Mouse (Mus musculus) stomach, embryonic 16.5 days (tissue): ENCODE measurements around the gene Chrna9. TPM values are rescaled to one million over a fixed set of nuclear protein-coding genes. Genes with fewer than 3 reads are reported as not detected.
A peak's percentile ranks its signal among the peaks of the same experiment; 100 is the strongest.

Source experiments
- ATAC-seq: fragments of 200-750 bp; cut with Nextera tagmentation; 2 replicates; pipeline ENCODE4 v1.8.0; 2017; ENCODE audit warnings: moderate number of reproducible peaks, moderate TSS enrichment; ENCODE audit not compliant: insufficient read depth, low FRiP score
- H3K27ac ChIP-seq: fragments of 300-500 bp; sonication (generic); 2 replicates; pipeline ENCODE4 v1.5.1; 2014; ENCODE audit warnings: low read length
- H3K27me3 ChIP-seq: fragments of 300-500 bp; sonication (generic); 2 replicates; pipeline ENCODE4 v1.6.1; 2014; ENCODE audit warnings: low read length, control low read depth, mixed read lengths; ENCODE audit not compliant: control insufficient read depth, insufficient read depth
- H3K36me3 ChIP-seq: fragments of 300-500 bp; sonication (generic); 2 replicates; pipeline ENCODE4 v1.6.1; 2014; ENCODE audit warnings: low read length; ENCODE audit not compliant: control insufficient read depth, insufficient read depth
- H3K4me1 ChIP-seq: fragments of 300-500 bp; sonication (generic); 2 replicates; pipeline ENCODE4 v1.6.1; 2014; ENCODE audit warnings: low read length, control low read depth, mixed read lengths; ENCODE audit not compliant: control insufficient read depth, insufficient read depth
- H3K4me2 ChIP-seq: fragments of 300-500 bp; sonication (generic); 2 replicates; pipeline ENCODE4 v1.6.1; 2014; ENCODE audit warnings: low read depth, low read length, mixed read lengths
- H3K4me3 ChIP-seq: fragments of 300-500 bp; sonication (generic); replicated peaks from 2 replicates; pipeline ENCODE4 v1.5.1; 2014; ENCODE audit warnings: mild to moderate bottlenecking, low read length
- H3K9ac ChIP-seq: fragments of 300-500 bp; sonication (generic); 2 replicates; pipeline ENCODE4 v1.6.1; 2014; ENCODE audit warnings: low read length
- H3K9me3 ChIP-seq: fragments of 300-500 bp; sonication (generic); replicated peaks from 2 replicates; pipeline ENCODE4 v1.6.1; 2016; ENCODE audit warnings: low read length, control low read depth; ENCODE audit not compliant: control insufficient read depth
- WGBS: fragments of 180-500 bp; shearing (Covaris S2); extraction: QIAGEN DNeasy Blood & Tissue Kit; methylation state at CpG from one replicate; pipeline ENCODE4 v1.1.7; 2014; 5-methylcytosine and 5-hydroxymethylcytosine counted together
- polyA plus RNA-seq: library from polyadenylated mRNA; unstranded; fragments of >200 nt; fragmentation: Nextera tagmentation; extraction: Ambion mirVana; gene quantifications from 2 replicates; pipeline ENCODE4 v1.2.1, GENCODE M21; 2015

Gene Chrna9
- polyA plus RNA-seq, 1 experiment from 2014 or later, result 0.43 TPM

DNA sequence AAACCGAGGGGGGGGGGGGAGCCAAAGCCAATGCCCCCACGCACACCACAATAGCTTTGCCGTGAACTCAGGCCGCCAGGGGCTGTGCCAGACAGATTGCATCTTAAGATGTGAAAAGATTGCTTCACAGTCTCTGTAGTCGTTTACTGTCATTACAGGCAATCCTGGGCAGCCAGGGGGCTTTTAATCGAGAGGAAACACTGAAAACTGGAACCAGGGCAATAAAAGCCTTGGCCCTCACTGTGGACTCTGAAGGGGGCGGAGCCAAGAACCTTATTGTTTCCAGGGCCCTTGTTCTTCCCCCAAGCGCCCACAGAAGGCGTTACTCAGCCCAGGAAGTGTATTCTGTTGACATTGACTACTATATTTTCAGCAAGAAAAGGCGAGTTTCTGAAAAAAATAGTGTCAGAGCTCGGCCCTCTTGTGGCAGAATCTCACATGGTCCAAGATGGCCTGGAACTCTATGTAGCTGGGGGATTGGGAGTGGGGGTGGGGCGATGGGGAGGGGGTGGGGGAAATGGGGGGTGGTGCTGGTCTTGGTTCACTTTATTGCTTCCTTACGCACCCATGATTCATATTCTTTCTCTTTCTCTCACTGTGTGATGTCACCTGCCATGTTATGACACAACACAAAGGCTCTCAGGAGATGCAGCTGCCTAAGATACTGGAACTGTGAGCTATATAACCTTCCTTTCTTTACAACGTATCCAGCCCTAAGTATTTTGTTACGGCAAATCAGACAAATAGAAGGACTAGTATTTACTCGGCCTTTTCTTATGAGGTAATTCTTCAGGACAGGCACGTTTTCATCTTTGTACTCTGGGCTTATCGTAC is 16.2 kb downstream of the Chrna9 start:
- Histone ChIP-seq H3K9me3 (no peaks in the 10 kb centered on the region), H3K36me3 (no peaks in the 10 kb centered on the region), H3K4me3 (no peak overlapping the region), H3K4me1 (no peaks in the 10 kb centered on the region), H3K9ac (no peak overlapping the region), H3K27me3 (no peaks in the 10 kb centered on the region), H3K4me2 (no peak overlapping the region), H3K27ac (no peak overlapping the region)
- 69% methylated on average over 18 of the region's 18 CpGs for WGBS
- no peak for ATAC-seq

DNA sequence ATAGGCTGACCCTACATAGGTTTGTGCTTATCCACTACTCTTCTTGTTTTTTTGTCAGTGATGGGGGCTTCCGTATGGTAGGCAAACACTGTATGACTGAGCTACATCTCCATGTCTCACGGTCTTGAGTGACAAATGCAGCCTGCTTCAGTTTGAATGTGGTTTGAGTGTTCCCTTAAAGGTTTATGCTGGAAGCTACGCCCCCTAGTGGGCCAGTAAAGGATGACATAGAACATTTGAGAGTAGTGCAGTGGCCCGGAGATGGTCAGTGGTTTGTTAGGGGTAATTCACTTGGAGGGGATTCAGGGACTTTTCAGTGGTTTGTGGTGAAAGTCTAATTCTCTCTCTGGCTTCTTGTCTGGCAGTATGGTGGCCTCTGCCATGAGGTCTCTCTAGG is 16.8 kb downstream of the Chrna9 start:
- WGBS, result 71% methylated on average over 4 of the region's 4 CpGs
- Histone ChIP-seq H3K36me3 (no peaks in the 10 kb centered on the region), H3K4me3 (no peak overlapping the region), H3K4me1 (no peaks in the 10 kb centered on the region), H3K27me3 (no peaks in the 10 kb centered on the region), H3K27ac (no peak overlapping the region), H3K9ac (no peak overlapping the region), H3K9me3 (no peaks in the 10 kb centered on the region), H3K4me2 (no peak overlapping the region)
- ATAC-seq, result no peak

GRCm38 (mm10) chr5:65954130-65955080 is 19.7 kb downstream of the Chrna9 start:
- ATAC-seq, result no peak
- H3K27me3 ChIP-seq, result no peaks in the 10 kb centered on the region
- no peak overlapping the region for H3K4me3 ChIP-seq
- H3K36me3 ChIP-seq, result no peaks in the 10 kb centered on the region
- H3K9ac ChIP-seq, result no peak overlapping the region
- no peaks in the 10 kb centered on the region for H3K9me3 ChIP-seq
- H3K4me1 ChIP-seq, result no peaks in the 10 kb centered on the region
- no peak overlapping the region for H3K27ac ChIP-seq
- no peak overlapping the region for H3K4me2 ChIP-seq
- WGBS, result 92% methylated on average over 16 of the region's 16 CpGs

DNA sequence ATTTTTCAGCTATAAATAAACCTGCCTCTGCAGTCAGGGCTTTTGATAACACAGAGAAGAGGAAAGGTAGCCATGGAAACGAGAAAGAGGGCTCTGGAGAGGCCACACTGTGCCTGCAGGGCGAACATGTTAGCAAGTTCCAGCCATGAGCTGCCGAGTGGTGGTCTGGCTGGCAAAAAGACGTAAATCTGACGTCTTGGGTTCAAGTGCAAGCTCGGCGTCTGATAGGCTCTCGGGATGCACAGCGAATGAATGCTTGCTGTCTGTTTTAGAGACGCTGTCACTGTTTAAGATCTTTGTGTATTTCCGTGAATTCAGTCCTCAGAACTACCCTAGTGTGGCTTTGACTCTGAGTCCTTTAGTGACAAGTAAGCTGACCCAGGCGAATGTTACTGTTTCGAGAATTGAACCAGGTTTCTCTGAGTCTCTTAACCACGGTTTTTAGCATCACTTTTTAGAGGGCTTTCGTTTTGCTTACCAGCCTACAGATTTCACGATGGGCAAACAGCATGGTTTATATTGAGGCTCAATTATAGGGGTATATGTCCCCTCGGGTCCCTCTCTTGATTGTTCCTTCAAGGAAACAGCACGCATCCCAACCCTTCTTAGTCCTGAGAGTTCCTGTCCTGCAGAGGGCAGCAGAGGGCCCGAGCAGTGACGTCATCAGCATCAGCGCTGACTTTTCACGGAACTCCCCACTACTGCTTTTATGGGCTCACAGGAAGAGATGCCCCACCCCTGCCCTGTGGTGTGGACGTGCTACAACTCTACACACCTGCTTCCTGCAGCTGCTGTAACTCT is 20.8 kb downstream of the Chrna9 start:
- Histone ChIP-seq H3K4me3 (peak overlapping the region; percentile 28), H3K4me2 (peak overlapping the region; percentile 44), H3K27me3 (no peaks in the 10 kb centered on the region), H3K36me3 (no peaks in the 10 kb centered on the region), H3K9me3 (no peaks in the 10 kb centered on the region), H3K27ac (no peak overlapping the region), H3K9ac (no peak overlapping the region; the same call in 1 of the 2 replicates), H3K4me1 (no peaks in the 10 kb centered on the region)
- WGBS, result 34% methylated on average over 23 of the region's 23 CpGs
- ATAC-seq, result peak; percentile 73

DNA sequence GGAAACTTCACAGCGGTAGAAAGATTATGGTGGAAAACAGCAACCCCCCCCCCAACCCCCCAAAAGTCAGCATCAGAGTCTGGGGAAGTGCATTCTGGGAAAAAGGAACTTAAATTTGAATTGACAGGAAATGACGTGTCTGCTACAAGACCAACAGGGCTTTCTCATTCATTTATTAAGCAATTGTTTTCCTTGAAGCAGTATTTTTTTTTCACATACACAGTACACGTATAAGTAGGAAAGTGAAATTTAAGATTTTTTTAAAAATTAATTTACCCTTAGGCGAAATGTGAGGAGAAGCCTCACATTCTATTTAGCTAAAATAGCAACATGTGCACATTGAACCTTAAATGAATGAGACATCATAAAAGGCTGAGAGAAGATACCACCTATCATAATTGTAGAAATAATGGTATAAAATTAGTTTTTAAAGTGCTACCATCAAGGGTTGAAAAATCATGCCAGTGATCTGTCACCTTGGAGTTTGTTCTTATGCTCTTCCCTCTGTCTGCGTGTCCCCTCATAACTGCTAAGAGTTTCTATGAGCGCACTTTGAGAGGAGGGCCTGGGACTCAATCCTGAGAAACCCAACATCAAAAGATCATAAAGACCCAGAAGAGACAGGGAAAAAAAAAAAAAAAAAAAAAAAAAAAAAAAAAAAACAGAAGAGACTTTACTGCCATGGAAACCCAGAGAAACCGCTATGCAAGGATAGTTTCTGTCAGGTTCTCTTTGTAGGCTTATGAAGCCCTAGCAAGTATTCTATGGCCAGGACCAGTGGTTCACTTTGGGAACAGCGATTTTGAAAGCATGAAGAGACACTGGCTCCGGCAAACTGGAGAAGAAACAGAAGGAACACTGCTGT is 21.7 kb downstream of the Chrna9 start:
- Histone ChIP-seq H3K36me3 (no peaks in the 10 kb centered on the region), H3K9me3 (no peaks in the 10 kb centered on the region), H3K9ac (no peak overlapping the region), H3K4me1 (no peaks in the 10 kb centered on the region), H3K27me3 (no peaks in the 10 kb centered on the region), H3K4me2 (peak overlapping the region; percentile 44), H3K27ac (no peak overlapping the region), H3K4me3 (peak overlapping the region; percentile 28)
- 76% methylated on average over 9 of the region's 9 CpGs for WGBS
- ATAC-seq, result no peak

DNA sequence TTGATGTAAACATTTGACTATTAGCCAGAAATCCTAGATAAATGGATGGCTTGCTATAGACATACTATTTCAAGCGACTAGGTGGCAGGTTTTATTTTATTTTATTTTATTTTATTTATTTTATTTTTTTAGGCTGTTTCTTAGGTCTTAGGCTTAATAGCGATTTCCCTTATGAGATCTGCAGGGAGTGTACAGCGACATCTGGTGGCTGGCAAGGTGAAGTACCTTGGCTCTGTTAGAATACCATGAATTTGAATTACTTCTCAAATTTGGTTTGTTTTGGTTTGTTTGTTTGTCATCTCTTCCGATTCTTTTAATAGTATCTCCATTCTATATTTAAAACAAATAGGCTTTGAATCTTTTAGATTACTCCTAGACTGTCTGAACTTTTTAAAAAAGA is 23.9 kb downstream of the Chrna9 start:
- H3K4me2 ChIP-seq, result no peak overlapping the region
- H3K9me3 ChIP-seq, result no peaks in the 10 kb centered on the region
- WGBS, result 6% methylated on average over 4 of the region's 4 CpGs
- H3K4me3 ChIP-seq, result no peak overlapping the region
- H3K36me3 ChIP-seq, result no peaks in the 10 kb centered on the region
- no peak for ATAC-seq
- H3K27ac ChIP-seq, result no peak overlapping the region
- H3K9ac ChIP-seq, result no peak overlapping the region
- H3K27me3 ChIP-seq, result no peaks in the 10 kb centered on the region
- H3K4me1 ChIP-seq, result no peaks in the 10 kb centered on the region

- Histone ChIP-seq H3K9me3 (no peaks in the 10 kb centered on the region), H3K36me3 (no peaks in the 10 kb centered on the region), H3K27me3 (no peaks in the 10 kb centered on the region), H3K4me2 (no peak overlapping the region), H3K4me1 (no peaks in the 10 kb centered on the region), H3K4me3 (no peak overlapping the region), H3K27ac (no peak overlapping the region), H3K9ac (no peak overlapping the region)
- 72% methylated on average over 5 of the region's 5 CpGs for WGBS
- ATAC-seq, result no peak
Observed at GRCm38 (mm10) chr5:65959893-65960596, 25.3 kb downstream of the Chrna9 start.

GRCm38 (mm10) chr5:65960597-65960950 is 25.9 kb downstream of the Chrna9 start:
- Histone ChIP-seq H3K27ac (no peak overlapping the region), H3K9me3 (no peaks in the 10 kb centered on the region), H3K9ac (no peak overlapping the region), H3K27me3 (no peaks in the 10 kb centered on the region), H3K4me2 (no peak overlapping the region), H3K36me3 (no peaks in the 10 kb centered on the region), H3K4me3 (no peak overlapping the region), H3K4me1 (no peaks in the 10 kb centered on the region)
- 92% methylated on average over 11 of the region's 11 CpGs for WGBS
- no peak for ATAC-seq
